Comparison of ENCODE assay signal across 14 mouse cellular contexts in genomic region chr2:150656975-150657768, GRCm38 (mm10). TPM values are rescaled to one million over a fixed set of nuclear protein-coding genes. Genes with fewer than 3 reads are reported as not detected.
DNase-seq lines count a peak whose midpoint lies in the region; ATAC-seq and TF ChIP-seq lines count a peak whose summit lies in the region.
"Had no signal": no experiment of that assay in that cellular context is flagged by ENCODE, and none has a peak within 500 bp of the region (broad histone marks: within the 10 kb centered on the region; RNA-seq: fewer than 3 reads in every experiment).

No protein-coding gene starts in this region.

- H3K36me3 ChIP-seq in ES-E14 (ENCODE audit: control insufficient read depth, insufficient read depth, low read length, poor library complexity, severe bottlenecking): no peaks in the 10 kb centered on the region
- no peaks in the 10 kb centered on the region; the same call in 1 of the 2 replicates for H3K36me3 ChIP-seq in forebrain, embryonic 11.5 days (ENCODE audit: control insufficient read depth, insufficient read depth, low read length)
- peaks cover 15% of the 10 kb centered on the region; the same call in 1 of the 2 replicates for H3K36me3 ChIP-seq in intestine, postnatal 0 days (ENCODE audit: control insufficient read depth, insufficient read depth)
- peaks cover 4% of the 10 kb centered on the region; the same call in 1 of the 2 replicates for H3K36me3 ChIP-seq in midbrain, postnatal 0 days (ENCODE audit: insufficient read depth, low read length)
- H3K36me3 ChIP-seq: embryonic facial prominence, embryonic 15.5 days; limb, embryonic 13.5 days had no signal

- no peak overlapping the region for H3K4me3 ChIP-seq in ES-E14 (ENCODE audit: insufficient read depth in 1 of 2, low read depth in 1 of 2, low read length in 2 of 2, poor library complexity in 1 of 2, severe bottlenecking in 1 of 2)
- H3K4me3 ChIP-seq in forebrain, embryonic 11.5 days (ENCODE audit: low read depth, low read length): no peak overlapping the region
- no peak overlapping the region for H3K4me3 ChIP-seq in intestine, postnatal 0 days (ENCODE audit: low read depth, low read length)
- H3K4me3 ChIP-seq in midbrain, postnatal 0 days (ENCODE audit: low read depth, low read length): no peak overlapping the region
- H3K4me3 ChIP-seq: embryonic facial prominence, embryonic 15.5 days; limb, embryonic 13.5 days had no signal

- in situ Hi-C loops in ES-E14 (cut with MboI; ENCODE audit: low sequenced_read_pairs in 2 of 2, unreplicated experiment in 2 of 2): no loop called here

- H3K27me3 ChIP-seq in forebrain, embryonic 11.5 days (ENCODE audit: control insufficient read depth, insufficient read depth, low read length): no peaks in the 10 kb centered on the region
- no peaks in the 10 kb centered on the region for H3K27me3 ChIP-seq in intestine, postnatal 0 days (replicated peaks; ENCODE audit: control insufficient read depth, insufficient read depth, low read length)
- H3K27me3 ChIP-seq in midbrain, postnatal 0 days (ENCODE audit: insufficient read depth, low read length): no peaks in the 10 kb centered on the region
- H3K27me3 ChIP-seq: embryonic facial prominence, embryonic 15.5 days; limb, embryonic 13.5 days had no signal

- no peak overlapping the region for H3K9ac ChIP-seq in ES-E14 (ENCODE audit: insufficient read depth, low read depth, low read length, poor library complexity, severe bottlenecking)
- no peak overlapping the region for H3K9ac ChIP-seq in forebrain, embryonic 11.5 days (ENCODE audit: low read length)
- H3K9ac ChIP-seq in intestine, postnatal 0 days (ENCODE audit: low read depth, low read length): no peak overlapping the region
- no peak overlapping the region for H3K9ac ChIP-seq in midbrain, postnatal 0 days (replicated peaks; ENCODE audit: low read length, poor library complexity, severe bottlenecking)
- H3K9ac ChIP-seq: embryonic facial prominence, embryonic 15.5 days; limb, embryonic 13.5 days had no signal

- intact Hi-C loops in heart, postnatal 36 days (cut with DNase I): no loop called here

- peak; percentile 68 for DNase-seq in ES-E14 (ENCODE audit: low read depth, low spot score)
- no peak for DNase-seq in forebrain, embryonic 11.5 days (ENCODE audit: low spot score)
- DNase-seq in midbrain, postnatal 0 days (ENCODE audit: low spot score): peak; percentile 49
- no peak for DNase-seq in lung, postnatal 25 days (ENCODE audit: low spot score)
- DNase-seq in adrenal gland, adult 18-20 months (ENCODE audit: low spot score in 2 of 2): no peak
- no peak for DNase-seq in heart, postnatal 36 days
- no peak for DNase-seq in right cerebral cortex, postnatal 25 days
- DNase-seq: kidney, postnatal 36 days; right cerebral cortex, postnatal 4 days had no signal

- no peak for TF ChIP-seq CTCF in intestine, postnatal 0 days (IDR thresholded peaks at IDR 0.05; ENCODE audit: low read depth)
- no peak for TF ChIP-seq CTCF in midbrain, postnatal 0 days (IDR thresholded peaks at IDR 0.05)

- H3K9me3 ChIP-seq in ES-E14 (ENCODE audit: control insufficient read depth, insufficient read depth, low read depth, low read length): no peaks in the 10 kb centered on the region
- H3K9me3 ChIP-seq in forebrain, embryonic 11.5 days (ENCODE audit: control insufficient read depth, low read length): no peaks in the 10 kb centered on the region
- no peaks in the 10 kb centered on the region for H3K9me3 ChIP-seq in intestine, postnatal 0 days (ENCODE audit: control insufficient read depth)
- H3K9me3 ChIP-seq in midbrain, postnatal 0 days (ENCODE audit: low read length): no peaks in the 10 kb centered on the region
- H3K9me3 ChIP-seq: embryonic facial prominence, embryonic 15.5 days; limb, embryonic 13.5 days had no signal

- peak; percentile 91 for ATAC-seq in forebrain, embryonic 11.5 days (replicated peaks; ENCODE audit: low FRiP score)
- ATAC-seq in intestine, postnatal 0 days: peak; percentile 83
- ATAC-seq in midbrain, postnatal 0 days (ENCODE audit: low FRiP score): peak; percentile 58; the same call in 1 of the 2 replicates

- WGBS in forebrain, embryonic 11.5 days: 46% methylated on average over 8 of the region's 8 CpGs
- WGBS in intestine, postnatal 0 days: 42% methylated on average over 8 of the region's 8 CpGs
- WGBS in midbrain, postnatal 0 days: 29% methylated on average over 8 of the region's 8 CpGs

- H3K4me1 ChIP-seq in ES-E14 (ENCODE audit: control insufficient read depth in 2 of 2, insufficient read depth in 2 of 2, low read length in 2 of 2, poor library complexity in 1 of 2): peaks cover 0 to 24% of the 10 kb centered on the region in 2 experiments; a peak in 2 of 4 replicates
- H3K4me1 ChIP-seq in forebrain, embryonic 11.5 days (replicated peaks; ENCODE audit: control insufficient read depth, insufficient read depth, low read length): peaks cover 2% of the 10 kb centered on the region; the same call in 1 of the 2 replicates
- no peaks in the 10 kb centered on the region for H3K4me1 ChIP-seq in intestine, postnatal 0 days (replicated peaks; ENCODE audit: control insufficient read depth, insufficient read depth, low read length)
- H3K4me1 ChIP-seq in midbrain, postnatal 0 days (ENCODE audit: insufficient read depth, low read length): no peaks in the 10 kb centered on the region
- H3K4me1 ChIP-seq: embryonic facial prominence, embryonic 15.5 days; limb, embryonic 13.5 days had no signal

- H3K4me2 ChIP-seq in forebrain, embryonic 11.5 days (ENCODE audit: low read depth, low read length, severe bottlenecking): no peak overlapping the region
- H3K4me2 ChIP-seq in intestine, postnatal 0 days (replicated peaks; ENCODE audit: low read depth): 0 out of 2 replicates have a peak overlapping the region, but pooled peaks have one; percentile 0
- H3K4me2 ChIP-seq in midbrain, postnatal 0 days (ENCODE audit: low read depth, low read length, poor library complexity, severe bottlenecking): no peak overlapping the region
- H3K4me2 ChIP-seq: embryonic facial prominence, embryonic 15.5 days; limb, embryonic 13.5 days had no signal

- H3K27ac ChIP-seq in ES-E14 (ENCODE audit: insufficient read depth, low read depth, low read length, poor library complexity, severe bottlenecking): peak overlapping the region; percentile 59
- peak overlapping the region; percentile 82 for H3K27ac ChIP-seq in forebrain, embryonic 11.5 days (ENCODE audit: low read depth, low read length)
- H3K27ac ChIP-seq in intestine, postnatal 0 days (ENCODE audit: low read depth, low read length): peak overlapping the region; percentile 46; the same call in 1 of the 2 replicates
- peak overlapping the region; percentile 43; the same call in 1 of the 2 replicates for H3K27ac ChIP-seq in midbrain, postnatal 0 days (ENCODE audit: low read depth, low read length)
- H3K27ac ChIP-seq: embryonic facial prominence, embryonic 15.5 days; limb, embryonic 13.5 days had no signal

TF ChIP-seq in ES-E14, 5 proteins besides CTCF, POLR2A, EP300 and RAD21:
- TF ChIP-seq CHD2 (IDR thresholded peaks at IDR 0.05; ENCODE audit: low read depth, low read length): no peak
- TF ChIP-seq MAFK (IDR thresholded peaks at IDR 0.05; ENCODE audit: insufficient read depth, low read depth, low read length): no peak
- TF ChIP-seq ZNF384 (IDR thresholded peaks at IDR 0.05; ENCODE audit: low read depth, low read length): no peak
- TF ChIP-seq HCFC1 (IDR thresholded peaks at IDR 0.05; ENCODE audit: borderline replicate concordance, insufficient read depth, low read length): no peak
- no peak for TF ChIP-seq ZC3H11A (IDR thresholded peaks at IDR 0.05; ENCODE audit: borderline replicate concordance, low read depth, low read length)

RNA-seq across cellular contexts. Expression of gene Acss1, which starts 11.1 kb away (rescaled TPM):
- total RNA-seq in ES-E14 (2012; rRNA removed): 3.2 and 4.0 TPM in 2 replicates
- 46.6 and 46.8 TPM in 2 replicates for polyA plus RNA-seq in forebrain, embryonic 11.5 days (2014; fragmentation: Nextera tagmentation; extraction: Ambion mirVana)
- 36.5 and 44.3 TPM in 2 replicates for polyA plus RNA-seq in intestine, postnatal 0 days (2015; fragmentation: Nextera tagmentation; extraction: Ambion mirVana)
- total RNA-seq in midbrain, postnatal 0 days (2014; rRNA removed): 22.7 and 26.1 TPM in 2 replicates
- polyA plus RNA-seq in midbrain, postnatal 0 days (2015; fragmentation: Nextera tagmentation; extraction: Ambion mirVana): 14.5 and 16.4 TPM in 2 replicates
- 10 to 100 TPM; 30.4 to 78.4 TPM for total RNA-seq in adrenal gland, adult 18-20 months (2021)
- total RNA-seq in heart, postnatal 36 days (2021): 100 to 1,000 TPM; 257 to 310 TPM

RNA-seq across cellular contexts. Expression of gene Vsx1, which starts 32.0 kb away (rescaled TPM):
- 0.13 TPM in 1 of 2 replicates, not detected in the other for total RNA-seq in ES-E14 (2012; rRNA removed)
- polyA plus RNA-seq in forebrain, embryonic 11.5 days (2014; fragmentation: Nextera tagmentation; extraction: Ambion mirVana): 0.08 TPM in 1 of 2 replicates, not detected in the other
- not detected in 2 replicates for polyA plus RNA-seq in intestine, postnatal 0 days (2015; fragmentation: Nextera tagmentation; extraction: Ambion mirVana)
- total RNA-seq in midbrain, postnatal 0 days (2014; rRNA removed): 0.14 TPM in 1 of 2 replicates, not detected in the other
- polyA plus RNA-seq in midbrain, postnatal 0 days (2015; fragmentation: Nextera tagmentation; extraction: Ambion mirVana): 0.07 and 0.11 TPM in 2 replicates
- total RNA-seq in adrenal gland, adult 18-20 months (2021): not detected
- not detected for total RNA-seq in heart, postnatal 36 days (2021)
- total RNA-seq: monocyte, adult 5-6 weeks had no signal
- polyA plus RNA-seq: G1E had no signal

RNA-seq across cellular contexts. Expression of gene Apmap, which starts 48.8 kb away (rescaled TPM):
- total RNA-seq in ES-E14 (2012; rRNA removed): 35.0 and 44.0 TPM in 2 replicates
- 38.4 and 38.9 TPM in 2 replicates for polyA plus RNA-seq in forebrain, embryonic 11.5 days (2014; fragmentation: Nextera tagmentation; extraction: Ambion mirVana)
- polyA plus RNA-seq in intestine, postnatal 0 days (2015; fragmentation: Nextera tagmentation; extraction: Ambion mirVana): 24.4 TPM in 2 replicates
- 33.1 and 34.6 TPM in 2 replicates for total RNA-seq in midbrain, postnatal 0 days (2014; rRNA removed)
- polyA plus RNA-seq in midbrain, postnatal 0 days (2015; fragmentation: Nextera tagmentation; extraction: Ambion mirVana): 50.3 and 52.2 TPM in 2 replicates
- 100 to 1,000 TPM; 122 to 153 TPM for total RNA-seq in adrenal gland, adult 18-20 months (2021)
- 10 to 100 TPM; 48.8 to 54.6 TPM for total RNA-seq in heart, postnatal 36 days (2021)

Comparison
In these comparisons a context has a peak if more than half of its experiments do, and no peak if none do; other contexts are left out.
1. DNase-seq: peak in ES-E14 (single experiment) and midbrain, postnatal 0 days (single experiment); none in forebrain, embryonic 11.5 days (single experiment), lung, postnatal 25 days (single experiment), adrenal gland, adult 18-20 months (0 of 2), heart, postnatal 36 days (0 of 2) and right cerebral cortex, postnatal 25 days (single experiment).
2. Peak in every context shown above with its lines, with median percentiles within 50 percentile points of each other: H3K27ac ChIP-seq and ATAC-seq.